Mouse (Mus musculus): ENCODE measurements around the gene Aip. TPM values are rescaled to one million over a fixed set of nuclear protein-coding genes. Genes with fewer than 3 reads are reported as not detected.

Aip gene
- polyA plus RNA-seq, 1 experiment from 2014 or later = 83.2 TPM

DNA sequence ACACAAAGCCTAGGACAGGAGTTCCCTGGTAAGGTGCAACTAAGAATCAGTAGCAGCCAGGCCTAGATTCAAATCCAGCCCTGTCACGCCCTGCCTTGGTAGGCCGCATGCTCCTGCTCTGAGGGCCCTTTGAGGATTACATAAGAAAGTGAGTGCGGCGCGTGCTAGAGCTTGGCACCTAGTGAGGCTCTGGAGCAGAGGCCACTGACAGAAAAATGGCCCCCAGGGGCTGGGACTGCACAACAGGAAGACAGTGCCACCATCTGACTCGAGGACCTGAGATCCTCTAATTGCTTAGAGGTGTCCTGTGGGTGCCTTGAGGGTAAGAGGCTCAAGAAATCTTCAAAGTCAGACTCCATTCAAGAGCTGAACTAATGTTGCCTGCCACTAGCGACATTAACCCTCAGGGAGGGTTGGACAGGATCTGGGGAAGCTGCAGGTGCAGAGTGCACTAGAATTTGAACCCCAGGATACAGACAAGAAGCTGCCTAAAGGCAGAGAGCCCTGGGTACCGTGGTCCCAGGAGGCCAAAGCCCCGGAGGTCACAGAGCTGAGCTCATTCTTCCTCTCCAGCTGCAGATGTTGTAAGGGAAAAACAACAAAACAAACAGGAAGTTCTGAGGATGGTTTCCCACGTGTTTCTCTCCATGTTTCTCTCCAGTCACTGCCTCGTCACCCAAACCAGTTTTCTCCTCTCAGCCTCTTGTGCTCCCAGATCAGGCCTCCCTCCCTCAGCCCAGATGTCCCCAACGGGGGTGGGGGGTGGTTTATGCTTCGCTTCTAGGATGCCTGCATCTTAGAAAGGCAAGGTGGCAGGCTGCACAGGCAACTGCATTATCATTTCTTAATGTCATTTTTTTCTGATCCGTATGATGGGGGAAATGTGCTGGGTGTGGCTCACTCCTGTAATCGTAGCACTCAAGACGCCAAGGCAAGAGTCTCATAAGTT lies 19.2 kb upstream of the Aip start:
- TF ChIP-seq CTCF (IDR thresholded peaks at IDR 0.05; ENCODE audit: low read depth) = no peak

GRCm38 (mm10) chr19:4143759-4144268 lies 18.2 kb upstream of the Aip start, which contains the start of gene Cabp4:
Gene Cabp4 (minus strand): TSS chr19:4144033.
- peaks cover 3% of the 10 kb centered on the region; the same call in 1 of the 2 replicates for H3K4me1 ChIP-seq (replicated peaks; ENCODE audit: insufficient read depth, low read length)
- H3K27ac ChIP-seq = no peak within 1 kb of the TSS
- no peak within 1 kb of the TSS for H3K4me2 ChIP-seq (ENCODE audit: low read length)
- no peak within 1 kb of the TSS for H3K9ac ChIP-seq (ENCODE audit: low read depth, low read length)
- H3K9me3 ChIP-seq (replicated peaks; ENCODE audit: low read length) = no peaks in the 10 kb centered on the region
- H3K4me3 ChIP-seq (replicated peaks; ENCODE audit: low read depth, low read length) = no peak within 1 kb of the TSS
- no peaks in the 10 kb centered on the region for H3K27me3 ChIP-seq (ENCODE audit: insufficient read depth, low read length)
- DNase-seq (ENCODE audit: low spot score) (no peak), ATAC-seq (replicated peaks; ENCODE audit: low FRiP score, low read depth) (no peak)
- 76% methylated on average over 7 of the region's 7 CpGs for whole genome bisulfite sequencing
- no peaks in the 10 kb centered on the region for H3K36me3 ChIP-seq (ENCODE audit: insufficient read depth, low read length)
- TF ChIP-seq CTCF (IDR thresholded peaks at IDR 0.05; ENCODE audit: low read depth) = no peak

More for the DNA sequence above, 19.2 kb upstream of the Aip start:
- DNase-seq (ENCODE audit: low spot score) = no peak
- peaks cover 11% of the 10 kb centered on the region; the same call in 1 of the 2 replicates for H3K4me1 ChIP-seq (replicated peaks; ENCODE audit: insufficient read depth, low read length)
- H3K9ac ChIP-seq (ENCODE audit: low read depth, low read length) = no peak overlapping the region
- H3K4me3 ChIP-seq (replicated peaks; ENCODE audit: low read depth, low read length) = no peak overlapping the region
- no peaks in the 10 kb centered on the region for H3K9me3 ChIP-seq (replicated peaks; ENCODE audit: low read length)
- WGBS = 75% methylated on average over 16 of the region's 16 CpGs
- ATAC-seq (replicated peaks; ENCODE audit: low FRiP score, low read depth) = no peak
- H3K27me3 ChIP-seq (ENCODE audit: insufficient read depth, low read length) = no peaks in the 10 kb centered on the region
- no peaks in the 10 kb centered on the region for H3K36me3 ChIP-seq (ENCODE audit: insufficient read depth, low read length)
- no peak overlapping the region for H3K4me2 ChIP-seq (ENCODE audit: low read length)
- H3K27ac ChIP-seq = no peak overlapping the region

DNA sequence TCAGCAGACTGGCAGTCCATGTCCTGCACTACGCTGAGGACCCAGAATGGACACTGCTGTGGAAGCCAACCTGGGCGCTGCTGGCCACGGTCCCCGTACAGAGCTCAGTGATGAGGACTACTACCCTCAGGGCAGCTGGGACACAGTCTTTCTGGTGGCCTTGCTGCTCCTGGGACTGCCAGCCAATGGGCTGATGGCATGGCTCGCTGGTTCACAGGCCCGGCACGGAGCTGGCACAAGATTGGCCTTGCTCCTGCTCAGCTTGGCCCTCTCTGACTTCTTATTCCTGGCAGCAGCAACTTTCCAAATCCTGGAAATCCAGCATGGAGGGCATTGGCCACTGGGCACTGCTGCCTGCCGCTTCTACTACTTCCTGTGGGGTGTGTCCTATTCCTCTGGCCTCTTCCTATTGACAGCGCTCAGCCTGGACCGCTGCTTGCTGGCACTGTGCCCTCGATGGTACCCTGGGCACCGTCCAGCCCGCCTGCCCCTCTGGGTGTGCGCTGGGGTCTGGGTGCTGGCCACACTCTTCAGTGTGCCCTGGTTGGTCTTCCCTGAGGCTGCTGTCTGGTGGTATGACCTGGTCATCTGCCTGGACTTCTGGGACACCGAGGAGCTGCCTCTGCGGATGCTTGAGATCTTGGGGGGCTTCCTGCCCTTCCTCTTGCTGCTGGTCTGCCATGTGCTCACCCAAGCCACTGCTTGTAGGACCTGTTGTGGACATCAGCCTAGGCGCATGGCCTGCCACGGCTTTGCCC lies 16.9 kb upstream of the Aip start:
- H3K9me3 ChIP-seq (replicated peaks; ENCODE audit: low read length) = no peaks in the 10 kb centered on the region
- H3K4me3 ChIP-seq (replicated peaks; ENCODE audit: low read depth, low read length) = no peak overlapping the region
- no peak overlapping the region for H3K27ac ChIP-seq
- ATAC-seq (replicated peaks; ENCODE audit: low FRiP score, low read depth) (0 out of 2 replicates have a peak, but pooled peaks have one; percentile 19), DNase-seq (ENCODE audit: low spot score) (no peak)
- no peak overlapping the region for H3K4me2 ChIP-seq (ENCODE audit: low read length)
- H3K36me3 ChIP-seq (ENCODE audit: insufficient read depth, low read length) = no peaks in the 10 kb centered on the region
- 80% methylated on average over 18 of the region's 18 CpGs for WGBS
- H3K27me3 ChIP-seq (ENCODE audit: insufficient read depth, low read length) = no peaks in the 10 kb centered on the region
- H3K9ac ChIP-seq (ENCODE audit: low read depth, low read length) = no peak overlapping the region
- no peak for TF ChIP-seq CTCF (IDR thresholded peaks at IDR 0.05; ENCODE audit: low read depth)
- no peaks in the 10 kb centered on the region for H3K4me1 ChIP-seq (replicated peaks; ENCODE audit: insufficient read depth, low read length)

- Histone ChIP-seq H3K4me3 (replicated peaks; ENCODE audit: low read depth, low read length) (no peak overlapping the region), H3K27me3 (ENCODE audit: insufficient read depth, low read length) (no peaks in the 10 kb centered on the region), H3K27ac (no peak overlapping the region), H3K36me3 (ENCODE audit: insufficient read depth, low read length) (no peaks in the 10 kb centered on the region), H3K9ac (ENCODE audit: low read depth, low read length) (no peak overlapping the region), H3K4me2 (ENCODE audit: low read length) (no peak overlapping the region), H3K4me1 (replicated peaks; ENCODE audit: insufficient read depth, low read length) (no peaks in the 10 kb centered on the region), H3K9me3 (replicated peaks; ENCODE audit: low read length) (no peaks in the 10 kb centered on the region)
- DNase-seq (ENCODE audit: low spot score) (no peak), ATAC-seq (replicated peaks; ENCODE audit: low FRiP score, low read depth) (no peak)
- TF ChIP-seq CTCF (IDR thresholded peaks at IDR 0.05; ENCODE audit: low read depth) = no peak
- WGBS = 61% methylated on average over 6 of the region's 6 CpGs
These were observed 14.5 kb upstream of the Aip start for GRCm38 (mm10) chr19:4140147-4140546.

- H3K27me3 ChIP-seq (ENCODE audit: insufficient read depth, low read length) = no peaks in the 10 kb centered on the region
- whole genome bisulfite sequencing = 81% methylated on average over 2 of the region's 2 CpGs
These were observed 13.8 kb upstream of the Aip start, which contains the start of gene Gpr152 for GRCm38 (mm10) chr19:4139446-4139845. Gene Gpr152 (plus strand): TSS chr19:4139787.

DNA sequence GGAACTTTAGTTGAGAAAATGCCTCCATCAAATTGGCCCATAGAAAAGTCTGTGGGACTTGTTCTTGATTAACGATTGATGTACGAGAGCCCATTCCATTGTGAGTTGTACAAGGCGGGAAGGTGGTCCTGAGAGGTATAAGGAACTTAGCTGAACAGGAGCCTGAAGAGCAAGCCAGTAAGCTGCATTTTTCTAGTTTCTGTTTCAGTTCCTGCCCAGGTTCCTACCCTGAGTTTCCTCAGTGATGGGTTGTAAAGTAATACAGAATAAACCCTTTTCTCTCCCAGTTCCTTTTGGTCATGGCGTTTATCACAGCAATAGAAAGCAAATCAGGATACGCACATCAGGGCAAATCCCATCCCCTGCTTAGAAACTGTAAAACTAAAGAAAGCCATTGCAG lies 12.3 kb upstream of the Aip start:
- H3K36me3 ChIP-seq (ENCODE audit: insufficient read depth, low read length) = no peaks in the 10 kb centered on the region
- no peak overlapping the region for H3K4me2 ChIP-seq (ENCODE audit: low read length)
- H3K9ac ChIP-seq (ENCODE audit: low read depth, low read length) = no peak overlapping the region
- 74% methylated on average over 5 of the region's 5 CpGs for WGBS
- no peak overlapping the region for H3K4me3 ChIP-seq (replicated peaks; ENCODE audit: low read depth, low read length)
- no peak overlapping the region for H3K27ac ChIP-seq
- DNase-seq (ENCODE audit: low spot score) = no peak
- ATAC-seq (replicated peaks; ENCODE audit: low FRiP score, low read depth) = no peak
- TF ChIP-seq CTCF (IDR thresholded peaks at IDR 0.05; ENCODE audit: low read depth) = no peak
- no peaks in the 10 kb centered on the region for H3K9me3 ChIP-seq (replicated peaks; ENCODE audit: low read length)
- no peaks in the 10 kb centered on the region for H3K4me1 ChIP-seq (replicated peaks; ENCODE audit: insufficient read depth, low read length)
- H3K27me3 ChIP-seq (ENCODE audit: insufficient read depth, low read length) = no peaks in the 10 kb centered on the region

More at GRCm38 (mm10) chr19:4139446-4139845, 13.8 kb upstream of the Aip start, which contains the start of gene Gpr152:
- Histone ChIP-seq H3K4me2 (ENCODE audit: low read length) (no peak within 1 kb of the TSS), H3K4me1 (replicated peaks; ENCODE audit: insufficient read depth, low read length) (no peaks in the 10 kb centered on the region), H3K9ac (ENCODE audit: low read depth, low read length) (0 out of 2 replicates have a peak within 1 kb of the TSS, but pooled peaks have one; percentile 8), H3K36me3 (ENCODE audit: insufficient read depth, low read length) (no peaks in the 10 kb centered on the region), H3K4me3 (replicated peaks; ENCODE audit: low read depth, low read length) (no peak within 1 kb of the TSS), H3K9me3 (replicated peaks; ENCODE audit: low read length) (no peaks in the 10 kb centered on the region), H3K27ac (no peak within 1 kb of the TSS)
- no peak for TF ChIP-seq CTCF (IDR thresholded peaks at IDR 0.05; ENCODE audit: low read depth)
- no peak for ATAC-seq (replicated peaks; ENCODE audit: low FRiP score, low read depth)
- DNase-seq (ENCODE audit: low spot score) = no peak

Measured in kidney, postnatal 0 days (tissue).